Mouse (Mus musculus): ENCODE measurements at regions not wholly inside any gene's neighbourhood (a gene's known extent, or its start where the extent isn't known, plus 50 kb on each side); places are given as distances from the start of the nearest gene placed in this dataset.

DNA sequence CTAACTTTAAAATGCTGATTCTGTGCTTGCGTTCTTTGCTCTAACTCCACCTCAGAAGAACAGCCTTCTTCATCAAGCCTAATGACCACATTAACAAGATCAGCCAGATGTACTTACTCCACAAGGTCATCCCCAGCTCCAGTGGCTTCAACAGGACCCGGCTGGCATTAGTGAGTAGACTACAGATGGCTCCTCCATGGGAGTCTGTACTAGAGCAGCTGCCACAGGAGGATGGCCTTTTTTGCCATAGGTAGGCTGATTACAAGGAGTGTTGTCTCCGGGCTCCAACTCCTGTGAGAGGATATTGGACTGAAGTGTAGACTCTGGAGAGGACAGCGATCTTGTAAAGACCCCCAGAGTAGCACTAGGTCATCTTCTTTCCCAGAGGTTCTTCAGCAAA, 729.7 kb downstream of the Galc start:
- 93% methylated on average over 4 of the region's 4 CpGs for WGBS

DNA sequence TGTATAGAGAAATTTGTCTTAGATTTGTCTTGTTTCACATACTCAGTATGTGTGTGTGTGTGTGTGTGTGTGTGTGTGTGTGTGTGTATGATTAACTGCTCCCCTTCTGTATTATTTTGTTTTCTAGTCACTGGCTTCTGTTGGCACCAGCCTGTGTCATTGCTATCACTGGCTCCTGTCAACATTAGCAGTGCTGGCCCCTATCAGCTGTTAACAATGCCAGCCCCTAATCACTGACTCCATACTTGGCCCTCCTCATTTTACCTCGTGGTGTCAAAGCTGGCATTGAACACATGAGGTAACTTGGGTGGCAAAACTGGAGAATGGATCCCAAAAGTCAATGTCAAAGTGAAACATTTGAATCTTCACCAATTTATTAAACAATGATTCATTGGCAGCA, 733.3 kb downstream of the Galc start:
- H3K27ac ChIP-seq = no peak overlapping the region

More for the DNA sequence above, 729.7 kb downstream of the Galc start:
- Histone ChIP-seq H3K27me3 (no peaks in the 10 kb centered on the region), H3K4me1 (no peaks in the 10 kb centered on the region), H3K4me2 (no peak overlapping the region), H3K36me3 (ENCODE audit: poor library complexity, severe bottlenecking) (no peaks in the 10 kb centered on the region), H3K9me3 (replicated peaks) (no peaks in the 10 kb centered on the region), H3K4me3 (no peak overlapping the region), H3K27ac (no peak overlapping the region), H3K9ac (no peak overlapping the region)
- ATAC-seq = no peak

DNA sequence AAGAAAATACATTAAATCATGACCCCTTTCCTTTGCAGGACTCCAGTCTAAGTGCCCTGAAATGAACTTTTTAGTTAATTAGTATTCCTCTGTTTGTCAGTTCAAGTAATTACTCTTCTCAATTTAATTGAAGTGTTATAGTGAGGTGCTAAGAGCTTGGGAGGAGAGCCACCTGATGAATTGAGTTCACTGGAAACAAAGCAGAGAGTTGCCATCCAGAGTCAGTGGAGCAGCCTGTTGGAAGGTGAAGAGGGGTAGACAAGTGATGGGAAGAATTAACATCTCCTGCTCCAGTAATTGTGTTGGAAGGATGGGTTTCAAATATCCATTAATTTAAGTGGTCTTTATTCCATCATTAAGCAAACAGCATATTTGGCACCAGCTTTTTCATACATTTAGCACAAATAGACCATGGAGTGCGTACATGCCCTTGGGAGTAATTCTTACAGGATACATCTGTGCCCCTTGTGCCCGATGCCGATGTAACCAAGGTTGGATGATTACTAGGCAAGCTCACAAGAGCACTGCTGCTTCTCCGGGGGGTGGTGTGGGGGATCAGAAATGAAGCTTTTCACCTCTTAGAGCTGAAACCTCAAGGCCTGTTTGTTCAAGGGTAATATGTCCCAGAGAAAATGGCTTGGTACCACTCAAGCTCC, 739.3 kb downstream of the Galc start:
- no peaks in the 10 kb centered on the region for H3K36me3 ChIP-seq (ENCODE audit: poor library complexity, severe bottlenecking)
- H3K9me3 ChIP-seq (replicated peaks) = no peaks in the 10 kb centered on the region
- H3K27me3 ChIP-seq = no peaks in the 10 kb centered on the region
- WGBS = 66% methylated on average over 4 of the region's 4 CpGs
- no peak overlapping the region for H3K4me2 ChIP-seq
- no peak overlapping the region for H3K9ac ChIP-seq
- ATAC-seq = peak; percentile 76
- H3K4me1 ChIP-seq = no peaks in the 10 kb centered on the region
- no peak overlapping the region for H3K4me3 ChIP-seq
- H3K27ac ChIP-seq = no peak overlapping the region

More for the DNA sequence above, 733.3 kb downstream of the Galc start:
- H3K36me3 ChIP-seq (ENCODE audit: poor library complexity, severe bottlenecking) = no peaks in the 10 kb centered on the region
- ATAC-seq = no peak
- H3K4me1 ChIP-seq = no peaks in the 10 kb centered on the region
- H3K27me3 ChIP-seq = no peaks in the 10 kb centered on the region
- H3K9me3 ChIP-seq (replicated peaks) = no peaks in the 10 kb centered on the region
- H3K9ac ChIP-seq = no peak overlapping the region
- H3K4me3 ChIP-seq = no peak overlapping the region
- 43% methylated on average over 1 of the region's 1 CpGs for WGBS
- no peak overlapping the region for H3K4me2 ChIP-seq

DNA sequence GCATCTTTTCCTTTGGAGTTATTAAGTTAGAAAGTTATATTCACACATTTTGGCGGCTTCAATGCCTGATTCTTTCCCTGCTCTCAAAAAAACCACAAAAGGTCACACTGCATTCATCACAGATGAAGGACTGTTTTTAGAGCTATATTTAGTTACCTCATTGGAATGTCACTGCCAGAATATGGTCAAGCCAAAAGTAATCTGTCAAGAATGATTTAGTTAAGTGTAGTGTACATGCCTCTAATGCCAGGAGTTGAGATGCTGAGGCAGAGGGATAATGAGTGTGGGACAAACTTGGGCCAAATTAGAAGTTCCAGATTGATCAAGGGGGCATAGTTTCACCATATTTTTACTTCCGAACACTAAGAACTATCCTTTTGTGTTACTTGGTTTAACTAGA, 741.7 kb downstream of the Galc start:
- no peaks in the 10 kb centered on the region for H3K4me1 ChIP-seq
- no peak overlapping the region for H3K27ac ChIP-seq
- WGBS = 84% methylated on average over 2 of the region's 2 CpGs
- no peak overlapping the region for H3K4me3 ChIP-seq
- ATAC-seq = no peak
- H3K9me3 ChIP-seq (replicated peaks) = no peaks in the 10 kb centered on the region
- no peak overlapping the region for H3K4me2 ChIP-seq
- no peaks in the 10 kb centered on the region for H3K27me3 ChIP-seq
- H3K36me3 ChIP-seq (ENCODE audit: poor library complexity, severe bottlenecking) = no peaks in the 10 kb centered on the region
- no peak overlapping the region for H3K9ac ChIP-seq

DNA sequence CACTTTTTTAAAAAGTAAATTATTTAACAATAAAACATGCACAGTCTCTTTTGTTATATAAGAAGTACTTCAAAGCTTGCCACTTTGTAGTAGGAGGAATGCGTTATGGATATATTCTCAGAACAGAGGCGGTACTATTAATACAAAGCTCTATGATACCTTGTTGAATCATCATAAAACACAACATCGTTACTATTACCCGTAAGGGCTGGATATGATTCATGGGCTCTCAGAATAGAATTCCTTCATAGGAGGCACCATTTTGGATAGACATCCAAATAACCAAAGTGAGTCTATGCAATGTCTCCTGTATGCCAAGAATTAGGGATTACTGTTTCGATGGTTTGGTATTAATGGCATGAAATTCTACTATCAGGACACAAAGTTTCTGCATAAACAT, 743.5 kb downstream of the Galc start:
- Histone ChIP-seq H3K27me3 (no peaks in the 10 kb centered on the region), H3K36me3 (ENCODE audit: poor library complexity, severe bottlenecking) (no peaks in the 10 kb centered on the region), H3K4me3 (no peak overlapping the region), H3K9ac (no peak overlapping the region), H3K4me2 (no peak overlapping the region), H3K4me1 (peaks cover 7% of the 10 kb centered on the region), H3K9me3 (replicated peaks) (no peaks in the 10 kb centered on the region), H3K27ac (no peak overlapping the region)
- 94% methylated on average over 5 of the region's 5 CpGs for WGBS
- no peak for ATAC-seq

DNA sequence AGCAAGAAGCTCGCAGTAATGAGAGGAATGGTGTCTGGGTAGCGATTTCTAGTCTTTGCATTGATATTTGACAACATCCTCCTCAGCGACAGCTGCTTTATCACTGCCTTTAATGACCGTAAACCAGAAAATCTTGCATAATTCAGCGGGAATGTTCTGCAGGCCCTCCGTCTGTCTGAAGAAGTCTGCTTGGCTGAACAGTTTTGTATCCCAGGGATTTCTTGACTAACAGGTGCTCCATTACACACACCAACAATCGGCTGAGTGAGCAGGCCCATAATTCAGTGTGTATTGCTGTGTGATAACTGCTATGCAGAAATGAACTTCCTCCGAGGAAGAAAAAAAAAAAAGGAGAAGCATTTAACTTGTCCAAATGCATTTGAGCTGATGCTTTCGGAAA, 747.4 kb downstream of the Galc start:
- no peaks in the 10 kb centered on the region for H3K27me3 ChIP-seq
- no peaks in the 10 kb centered on the region for H3K9me3 ChIP-seq (replicated peaks)
- no peak overlapping the region for H3K9ac ChIP-seq
- no peak overlapping the region for H3K4me2 ChIP-seq
- H3K27ac ChIP-seq = no peak overlapping the region
- H3K4me1 ChIP-seq = peaks cover 7% of the 10 kb centered on the region
- no peak overlapping the region for H3K4me3 ChIP-seq
- no peaks in the 10 kb centered on the region for H3K36me3 ChIP-seq (ENCODE audit: poor library complexity, severe bottlenecking)
- peak; percentile 82 for ATAC-seq
- 44% methylated on average over 9 of the region's 9 CpGs for WGBS

DNA sequence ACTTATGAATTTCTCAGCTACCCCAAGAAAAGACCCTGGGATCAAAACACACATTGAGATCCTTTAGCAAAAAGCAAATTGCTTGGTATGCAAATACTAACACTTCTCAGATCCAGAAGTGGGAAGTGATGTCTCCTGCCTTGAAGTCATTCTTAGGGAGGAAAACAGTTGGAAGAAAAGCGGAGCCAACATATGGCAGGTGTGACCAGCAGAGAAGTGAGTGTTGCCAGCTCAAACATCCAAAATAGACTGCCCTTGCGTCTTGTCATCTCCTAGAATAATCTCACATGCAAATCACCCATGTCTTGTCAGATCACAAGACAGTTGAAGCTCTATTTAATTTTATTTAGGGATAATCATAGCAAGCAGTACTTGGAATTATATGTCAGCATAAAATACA, 757.8 kb downstream of the Galc start:
- H3K9me3 ChIP-seq (replicated peaks) = no peaks in the 10 kb centered on the region
- ATAC-seq = no peak
- no peaks in the 10 kb centered on the region for H3K4me1 ChIP-seq
- H3K27me3 ChIP-seq = no peaks in the 10 kb centered on the region
- H3K4me3 ChIP-seq = no peak overlapping the region
- H3K36me3 ChIP-seq (ENCODE audit: poor library complexity, severe bottlenecking) = no peaks in the 10 kb centered on the region
- H3K9ac ChIP-seq = no peak overlapping the region
- no peak overlapping the region for H3K27ac ChIP-seq
- no peak overlapping the region for H3K4me2 ChIP-seq
- 79% methylated on average over 2 of the region's 2 CpGs for WGBS

DNA sequence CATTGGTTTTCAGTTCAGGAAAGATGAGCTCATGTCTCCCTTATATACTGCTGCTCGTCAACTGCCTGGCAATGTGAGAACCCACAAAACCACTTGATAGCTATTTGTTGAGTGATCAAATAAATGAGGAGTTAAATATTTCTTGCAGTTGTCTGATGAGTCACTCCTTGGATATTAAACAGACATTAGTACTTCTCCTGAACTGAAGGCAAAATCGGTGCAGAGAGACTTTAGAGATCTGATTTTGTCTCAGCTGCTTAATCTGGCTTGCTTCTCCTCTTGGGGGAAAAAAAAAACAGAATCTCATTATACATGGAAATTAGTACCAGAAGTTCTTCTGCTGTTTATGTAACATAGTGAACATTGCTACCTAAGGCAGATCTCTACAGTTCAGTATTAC, 775.7 kb downstream of the Galc start:
- H3K36me3 ChIP-seq (ENCODE audit: poor library complexity, severe bottlenecking) = no peaks in the 10 kb centered on the region
- no peak overlapping the region for H3K4me2 ChIP-seq
- ATAC-seq = no peak; the same call in 1 of the 2 replicates
- H3K27me3 ChIP-seq = no peaks in the 10 kb centered on the region
- H3K27ac ChIP-seq = no peak overlapping the region
- no peaks in the 10 kb centered on the region for H3K4me1 ChIP-seq
- H3K4me3 ChIP-seq = no peak overlapping the region
- H3K9ac ChIP-seq = no peak overlapping the region
- no peaks in the 10 kb centered on the region for H3K9me3 ChIP-seq (replicated peaks)
- 65% methylated on average over 2 of the region's 2 CpGs for WGBS

DNA sequence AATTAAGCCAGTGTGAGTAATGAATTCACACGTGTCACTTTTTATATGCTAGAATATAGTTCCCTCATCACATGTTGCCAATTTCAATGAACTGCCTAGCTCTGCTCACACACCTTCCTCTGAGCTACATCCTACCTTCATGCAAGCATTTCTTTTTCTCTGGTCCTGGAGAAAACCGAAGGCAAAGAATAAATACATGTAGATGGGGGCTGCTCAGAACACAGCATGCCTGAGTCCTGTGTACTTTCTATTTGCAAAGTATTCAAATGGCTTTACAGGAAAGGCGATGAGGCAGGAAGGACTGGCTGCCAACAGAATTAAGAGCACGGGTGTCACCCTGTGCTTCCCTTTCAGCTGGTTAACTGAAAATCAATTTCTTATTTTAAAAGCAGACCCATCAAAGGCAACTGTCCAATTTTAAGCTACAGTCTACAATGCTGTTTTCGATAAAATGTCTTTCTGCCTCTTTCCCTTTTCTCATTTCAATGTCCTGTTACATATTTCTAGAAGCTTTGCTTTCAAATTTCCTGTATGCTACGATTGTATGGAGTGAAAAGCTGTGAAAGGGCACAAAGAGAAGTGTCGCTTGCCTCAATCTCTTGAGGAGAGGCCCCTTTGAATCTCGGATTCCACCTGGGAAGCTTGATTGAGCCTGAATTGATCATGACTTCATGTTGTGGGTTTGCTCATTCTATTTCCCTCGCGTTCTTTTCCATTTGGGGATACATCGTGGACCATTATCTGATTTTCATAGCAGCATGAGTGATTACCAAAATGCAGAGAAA, 782.6 kb downstream of the Galc start:
- H3K4me1 ChIP-seq = peaks cover 12% of the 10 kb centered on the region
- ATAC-seq = peak; percentile 78; the same call in 1 of the 2 replicates
- no peaks in the 10 kb centered on the region for H3K36me3 ChIP-seq (ENCODE audit: poor library complexity, severe bottlenecking)
- no peaks in the 10 kb centered on the region for H3K9me3 ChIP-seq (replicated peaks)
- no peaks in the 10 kb centered on the region for H3K27me3 ChIP-seq
- peak overlapping the region; percentile 27 for H3K4me2 ChIP-seq
- no peak overlapping the region for H3K4me3 ChIP-seq
- H3K27ac ChIP-seq = 0 out of 2 replicates have a peak overlapping the region, but pooled peaks have one; percentile 6
- 11% methylated on average over 11 of the region's 11 CpGs for WGBS
- H3K9ac ChIP-seq = no peak overlapping the region

DNA sequence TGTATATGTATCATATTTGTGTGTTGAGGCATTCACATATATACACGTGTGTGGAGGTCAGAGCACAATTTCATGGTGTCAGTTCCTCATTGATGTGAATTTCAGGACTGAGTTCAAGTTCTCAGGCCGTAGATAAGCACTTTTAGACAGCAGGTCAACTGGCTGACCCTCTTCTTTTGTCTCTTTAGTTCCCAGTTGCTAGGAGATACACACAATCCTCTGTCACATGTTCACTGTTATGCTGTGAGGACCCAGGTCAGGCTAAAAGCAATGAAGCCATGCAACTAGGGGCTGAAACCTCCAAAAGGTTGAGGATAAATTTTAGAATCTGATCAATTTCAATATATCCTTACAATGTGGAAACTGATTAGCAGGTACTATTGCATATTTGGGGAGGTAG, 783.5 kb downstream of the Galc start:
- WGBS = 30% methylated on average over 2 of the region's 2 CpGs
- H3K4me1 ChIP-seq = peaks cover 12% of the 10 kb centered on the region
- H3K27me3 ChIP-seq = no peaks in the 10 kb centered on the region
- no peak overlapping the region for H3K27ac ChIP-seq
- ATAC-seq = peak; percentile 44; the same call in 1 of the 2 replicates
- no peaks in the 10 kb centered on the region for H3K36me3 ChIP-seq (ENCODE audit: poor library complexity, severe bottlenecking)
- H3K4me3 ChIP-seq = no peak overlapping the region
- no peak overlapping the region for H3K9ac ChIP-seq
- H3K9me3 ChIP-seq (replicated peaks) = no peaks in the 10 kb centered on the region
- no peak overlapping the region for H3K4me2 ChIP-seq

DNA sequence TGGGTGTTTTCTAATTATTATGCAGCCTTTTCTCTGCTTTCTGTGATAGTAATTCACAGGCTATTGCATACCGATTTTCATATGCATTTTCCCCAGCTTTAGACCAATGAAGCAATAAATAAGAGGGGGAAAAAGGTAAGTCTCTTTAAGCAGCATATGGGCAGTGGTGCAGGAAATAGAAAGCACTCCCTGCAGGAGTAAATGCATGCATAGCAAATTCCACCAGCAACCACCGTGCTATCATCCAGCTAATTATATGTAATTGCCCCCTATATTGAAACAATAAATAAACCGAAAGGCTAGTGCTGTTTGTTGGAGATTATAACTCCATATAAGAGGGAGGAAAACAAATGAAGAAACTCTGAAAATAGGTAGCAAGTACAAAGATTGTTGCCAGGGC, 790.1 kb downstream of the Galc start:
- Histone ChIP-seq H3K36me3 (ENCODE audit: poor library complexity, severe bottlenecking) (no peaks in the 10 kb centered on the region), H3K4me3 (no peak overlapping the region), H3K9ac (no peak overlapping the region), H3K27ac (no peak overlapping the region), H3K4me1 (no peaks in the 10 kb centered on the region), H3K27me3 (no peaks in the 10 kb centered on the region), H3K4me2 (no peak overlapping the region), H3K9me3 (replicated peaks) (no peaks in the 10 kb centered on the region)
- WGBS = 70% methylated on average over 3 of the region's 3 CpGs
- no peak for ATAC-seq

DNA sequence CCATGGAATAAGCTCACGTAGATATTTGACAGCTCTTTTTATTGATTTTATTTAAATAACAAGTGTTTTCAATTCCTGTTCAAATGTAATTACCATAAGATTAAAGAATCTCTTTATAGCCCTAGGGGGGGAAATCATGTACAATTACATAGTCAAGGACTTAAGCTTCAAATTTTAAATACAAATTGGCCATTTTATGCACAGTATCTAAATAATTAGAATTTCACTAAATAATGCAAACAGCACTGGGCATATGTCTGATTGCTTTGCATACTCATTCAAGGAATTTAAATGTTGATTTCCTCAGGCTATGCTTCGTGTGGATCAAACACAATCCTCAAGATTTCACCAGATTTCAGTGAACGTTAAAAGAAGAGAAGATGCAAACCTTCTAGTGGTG, 823.1 kb downstream of the Galc start:
- no peak overlapping the region for H3K4me2 ChIP-seq
- H3K9me3 ChIP-seq (replicated peaks) = no peaks in the 10 kb centered on the region
- WGBS = 68% methylated on average over 3 of the region's 3 CpGs
- no peaks in the 10 kb centered on the region for H3K4me1 ChIP-seq
- H3K36me3 ChIP-seq (ENCODE audit: poor library complexity, severe bottlenecking) = no peaks in the 10 kb centered on the region
- H3K27ac ChIP-seq = no peak overlapping the region
- H3K27me3 ChIP-seq = no peaks in the 10 kb centered on the region
- no peak overlapping the region for H3K4me3 ChIP-seq
- no peak for ATAC-seq
- H3K9ac ChIP-seq = no peak overlapping the region
